Mouse (Mus musculus) stomach, embryonic 15.5 days (tissue): ENCODE results near the gene Fras1. TPM values are rescaled to one million over a fixed set of nuclear protein-coding genes. Genes with fewer than 3 reads are reported as not detected.

Experiments
- ATAC-seq: fragments of 200-750 bp; cut with Nextera tagmentation; 2 replicates; pipeline ENCODE4 v1.8.0; 2017; ENCODE audit warnings: low read depth, moderate number of reproducible peaks, moderate TSS enrichment; ENCODE audit not compliant: insufficient read depth, low FRiP score
- H3K27ac ChIP-seq: fragments of 300-500 bp; sonication (generic); 2 replicates; pipeline ENCODE4 v1.5.1; 2015; ENCODE audit warnings: mild to moderate bottlenecking, inconsistent platforms
- H3K27me3 ChIP-seq: fragments of 300-500 bp; sonication (generic); replicated peaks from 2 replicates; pipeline ENCODE4 v1.6.1; 2015; ENCODE audit warnings: inconsistent platforms
- H3K36me3 ChIP-seq: fragments of 300-500 bp; sonication (generic); 2 replicates; pipeline ENCODE4 v1.6.1; 2015; ENCODE audit warnings: inconsistent platforms
- H3K4me1 ChIP-seq: fragments of 300-500 bp; sonication (generic); 2 replicates; pipeline ENCODE4 v1.6.1; 2015; ENCODE audit warnings: inconsistent platforms
- H3K4me2 ChIP-seq: fragments of 300-500 bp; sonication (generic); 2 replicates; pipeline ENCODE4 v1.6.1; 2015; ENCODE audit warnings: mild to moderate bottlenecking, inconsistent platforms
- H3K4me3 ChIP-seq: fragments of 300-500 bp; sonication (generic); replicated peaks from 2 replicates; pipeline ENCODE4 v1.5.1; 2015; ENCODE audit warnings: inconsistent platforms
- H3K9ac ChIP-seq: fragments of 300-500 bp; sonication (generic); 2 replicates; pipeline ENCODE4 v1.6.1; 2015; ENCODE audit warnings: inconsistent platforms
- H3K9me3 ChIP-seq: fragments of 300-500 bp; sonication (generic); 2 replicates; pipeline ENCODE4 v1.6.1; 2016; ENCODE audit warnings: inconsistent platforms
- WGBS: fragments of 180-500 bp; shearing (Covaris S2); methylation state at CpG from one replicate; pipeline ENCODE4 v1.1.7; 2015; 5-methylcytosine and 5-hydroxymethylcytosine counted together
- polyA plus RNA-seq: library from polyadenylated mRNA; unstranded; fragments of >200 nt; fragmentation: Nextera tagmentation; extraction: Ambion mirVana; gene quantifications from 2 replicates; pipeline ENCODE4 v1.2.1, GENCODE M21; 2015

Fras1 gene
- polyA plus RNA-seq, 1 experiment from 2014 or later = 20.3 TPM

DNA sequence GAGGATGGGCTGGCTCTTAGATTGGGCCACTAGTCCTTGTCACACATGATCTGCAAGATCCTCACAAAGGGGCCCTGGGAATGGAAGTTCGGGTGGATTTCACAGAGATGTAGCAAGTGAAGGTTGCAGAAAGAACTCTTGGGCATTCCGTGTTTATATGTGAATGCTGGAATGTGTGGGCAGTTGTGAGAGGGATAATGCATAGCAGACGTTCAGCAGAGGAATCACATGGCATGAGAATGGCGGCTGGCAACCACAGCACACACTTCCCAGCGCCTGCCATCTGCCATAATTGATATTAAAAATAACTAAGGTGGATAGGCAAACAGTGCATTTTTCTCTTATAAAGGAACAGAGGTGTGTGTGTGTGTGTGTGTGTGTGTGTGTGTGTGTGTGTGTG, 234.3 kb downstream of the Fras1 start:
- Histone ChIP-seq H3K4me2 (no peak overlapping the region), H3K9ac (no peak overlapping the region), H3K36me3 (no peaks in the 10 kb centered on the region), H3K27ac (no peak overlapping the region), H3K4me3 (no peak overlapping the region), H3K4me1 (no peaks in the 10 kb centered on the region), H3K27me3 (no peaks in the 10 kb centered on the region), H3K9me3 (no peaks in the 10 kb centered on the region)
- WGBS = 70% methylated on average over 5 of the region's 5 CpGs
- no peak for ATAC-seq

DNA sequence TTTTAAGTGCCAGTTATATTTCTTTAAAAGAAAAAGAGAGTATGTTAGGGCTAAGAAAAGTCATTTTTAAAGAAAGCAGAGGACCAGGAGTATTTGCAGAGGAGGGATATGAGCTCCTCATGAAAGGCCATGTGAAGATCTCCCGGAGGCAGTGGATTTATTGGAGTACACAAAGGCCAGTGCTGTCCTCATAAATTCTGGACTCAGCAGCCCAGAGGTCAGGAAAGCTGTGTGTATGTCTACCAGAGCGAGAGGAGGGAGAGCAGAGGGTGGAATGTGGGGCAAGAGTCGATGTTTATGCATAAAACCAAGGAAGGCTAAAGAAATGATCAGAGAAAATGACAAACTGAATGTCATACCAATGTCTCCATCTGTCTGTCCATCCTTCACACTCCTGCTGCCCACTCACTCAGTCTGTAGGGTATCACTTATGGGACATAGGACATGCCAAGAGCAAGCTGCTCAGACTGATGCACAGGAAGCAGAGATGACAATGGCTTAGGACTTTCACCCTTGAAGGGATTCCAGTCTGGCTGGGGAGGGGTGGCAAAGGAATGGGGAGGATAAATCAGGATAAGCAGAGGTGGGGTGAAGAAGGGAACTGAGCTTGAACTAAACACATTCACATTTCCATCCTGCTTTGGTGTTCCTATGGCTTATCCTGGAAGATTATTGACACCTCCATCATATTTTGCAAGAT, 235.0 kb downstream of the Fras1 start:
- no peak for ATAC-seq
- WGBS = 60% methylated on average over 3 of the region's 3 CpGs

DNA sequence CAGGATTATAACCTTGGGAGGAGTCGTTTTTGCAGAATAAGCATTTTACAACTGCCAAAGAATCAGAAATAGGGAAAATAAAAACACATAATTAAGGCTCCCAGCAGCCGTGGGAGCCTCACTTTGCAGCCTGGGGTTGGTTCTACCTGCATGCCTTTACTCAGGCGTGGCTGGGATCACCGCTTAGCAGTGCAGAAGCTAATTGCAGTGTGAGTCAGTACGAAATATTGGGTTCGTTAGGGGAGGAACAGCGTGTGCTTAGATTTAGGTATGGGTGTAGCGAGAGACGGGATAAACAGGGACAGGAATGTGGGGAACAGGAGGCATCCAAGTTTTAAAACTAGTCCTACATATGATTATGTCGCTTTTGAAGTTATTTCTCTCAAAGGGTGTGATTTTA, 238.3 kb downstream of the Fras1 start:
- H3K9me3 ChIP-seq = no peaks in the 10 kb centered on the region

More for the DNA sequence above, 235.0 kb downstream of the Fras1 start:
- no peak overlapping the region for H3K9ac ChIP-seq
- no peaks in the 10 kb centered on the region for H3K36me3 ChIP-seq
- H3K27ac ChIP-seq = no peak overlapping the region
- H3K4me2 ChIP-seq = no peak overlapping the region
- H3K27me3 ChIP-seq = no peaks in the 10 kb centered on the region
- H3K9me3 ChIP-seq = no peaks in the 10 kb centered on the region
- H3K4me3 ChIP-seq = no peak overlapping the region
- no peaks in the 10 kb centered on the region for H3K4me1 ChIP-seq

DNA sequence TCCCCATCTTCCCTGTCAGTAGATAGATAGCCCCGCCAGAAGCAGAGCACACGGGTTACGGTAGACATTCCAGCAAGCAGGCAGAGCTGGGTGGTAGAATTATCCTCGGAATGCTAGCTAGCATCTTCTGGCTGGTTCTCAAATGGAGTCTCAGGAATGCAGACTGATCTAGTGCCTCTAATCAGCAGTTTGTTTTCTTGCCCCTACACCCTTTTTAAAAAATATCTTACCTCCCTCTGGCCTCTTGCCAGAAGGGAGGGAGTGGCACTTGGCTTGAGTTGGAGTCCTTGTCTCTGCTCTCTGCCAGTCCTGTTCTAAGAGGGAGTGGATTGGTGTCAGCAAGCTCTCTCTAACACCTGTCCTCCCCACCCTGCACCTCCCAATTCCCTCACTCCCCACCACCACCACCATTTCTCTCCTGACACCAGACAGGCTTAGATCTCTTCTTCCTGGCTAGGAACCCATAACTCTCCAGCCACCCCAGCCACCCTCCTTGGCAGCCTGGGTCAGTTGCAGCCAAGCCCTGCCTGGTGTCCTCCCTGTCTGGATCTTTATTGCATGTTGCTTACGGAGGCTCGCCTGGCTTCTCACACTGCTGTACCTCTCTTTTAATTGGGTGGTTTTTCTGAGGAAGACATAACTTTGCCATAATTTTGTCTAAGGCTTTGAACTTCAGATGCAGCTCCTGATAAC, 243.3 kb downstream of the Fras1 start:
- Histone ChIP-seq H3K27me3 (no peaks in the 10 kb centered on the region), H3K4me3 (no peak overlapping the region), H3K36me3 (no peaks in the 10 kb centered on the region), H3K9ac (no peak overlapping the region), H3K4me2 (no peak overlapping the region), H3K27ac (peak overlapping the region; percentile 26; the same call in 1 of the 2 replicates), H3K9me3 (no peaks in the 10 kb centered on the region), H3K4me1 (no peaks in the 10 kb centered on the region)
- WGBS = 30% methylated on average over 6 of the region's 6 CpGs
- ATAC-seq = peak; percentile 73

More for the DNA sequence above, 238.3 kb downstream of the Fras1 start:
- Histone ChIP-seq H3K27me3 (no peaks in the 10 kb centered on the region), H3K4me3 (no peak overlapping the region), H3K9ac (no peak overlapping the region), H3K4me2 (no peak overlapping the region), H3K36me3 (no peaks in the 10 kb centered on the region), H3K27ac (no peak overlapping the region), H3K4me1 (no peaks in the 10 kb centered on the region)
- WGBS = 76% methylated on average over 10 of the region's 10 CpGs
- no peak for ATAC-seq

DNA sequence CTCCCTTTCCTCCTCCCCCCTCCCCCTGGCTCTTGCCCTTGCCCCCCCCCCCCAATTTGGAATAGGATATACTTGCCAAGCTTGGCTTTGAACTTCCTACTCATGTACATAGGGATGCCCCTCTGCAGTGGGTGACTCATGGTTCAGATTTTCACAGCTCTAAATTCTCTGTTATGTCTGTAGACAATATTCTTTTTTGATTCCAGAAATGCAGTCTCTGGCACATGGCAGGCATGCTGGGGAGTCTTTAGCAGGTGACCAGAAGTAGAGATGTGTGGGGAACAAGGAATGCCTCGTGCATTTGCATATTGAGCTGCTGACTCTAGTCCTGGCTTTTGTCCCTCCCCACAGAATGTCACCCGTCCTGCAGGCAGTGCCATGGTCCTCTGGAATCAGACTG, 244.3 kb downstream of the Fras1 start:
- H3K36me3 ChIP-seq = no peaks in the 10 kb centered on the region
- WGBS = 56% methylated on average over 2 of the region's 2 CpGs
- ATAC-seq = no peak

DNA sequence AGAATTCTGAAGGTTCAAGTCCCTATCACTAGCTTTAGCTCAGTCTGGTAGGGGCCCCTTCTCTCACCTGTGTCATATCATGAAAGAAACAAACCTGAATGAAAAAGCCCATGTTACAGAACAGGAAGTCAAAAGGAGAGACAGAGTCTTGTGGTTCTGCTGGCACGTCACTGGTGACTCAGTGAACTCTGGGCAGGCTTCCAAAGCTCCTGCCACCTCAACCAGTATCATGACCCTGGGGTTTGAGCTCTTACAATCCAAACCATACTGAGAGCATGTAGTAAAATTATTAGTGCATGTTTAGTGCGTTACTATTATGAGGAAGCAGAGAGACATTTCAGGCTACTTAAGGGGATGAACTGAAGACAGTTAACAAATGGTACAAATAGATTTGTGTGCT, 246.5 kb downstream of the Fras1 start:
- Histone ChIP-seq H3K27me3 (no peaks in the 10 kb centered on the region), H3K4me3 (no peak overlapping the region), H3K9me3 (no peaks in the 10 kb centered on the region), H3K9ac (no peak overlapping the region), H3K4me2 (no peak overlapping the region), H3K4me1 (peaks cover 7% of the 10 kb centered on the region; the same call in 1 of the 2 replicates), H3K36me3 (no peaks in the 10 kb centered on the region), H3K27ac (no peak overlapping the region)
- WGBS = 69% methylated on average over 2 of the region's 2 CpGs
- ATAC-seq = no peak

More for the DNA sequence above, 244.3 kb downstream of the Fras1 start:
- Histone ChIP-seq H3K9me3 (no peaks in the 10 kb centered on the region), H3K4me1 (peaks cover 5% of the 10 kb centered on the region; the same call in 1 of the 2 replicates), H3K4me2 (no peak overlapping the region), H3K27me3 (no peaks in the 10 kb centered on the region), H3K4me3 (no peak overlapping the region), H3K27ac (no peak overlapping the region), H3K9ac (no peak overlapping the region)

DNA sequence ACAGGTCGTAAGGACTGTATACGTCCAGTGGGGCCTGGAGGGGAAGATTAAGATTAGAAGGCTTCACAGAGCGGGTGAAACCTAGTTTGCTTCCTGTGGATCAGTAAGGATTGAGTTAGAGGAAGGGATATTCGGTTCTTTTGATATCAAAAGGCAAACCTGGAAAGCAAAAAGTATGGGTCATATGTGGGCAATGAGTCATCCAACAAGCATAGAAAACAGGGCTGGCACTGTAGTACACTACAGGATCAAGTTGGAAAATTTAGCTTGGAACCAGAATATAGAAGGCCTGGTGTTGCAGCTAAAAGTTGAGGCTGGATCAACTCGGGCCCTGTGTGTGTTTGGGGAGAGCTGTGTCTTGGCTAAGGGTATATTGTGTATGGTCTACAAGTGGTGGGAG, 246.9 kb downstream of the Fras1 start:
- ATAC-seq = no peak
- H3K9ac ChIP-seq = no peak overlapping the region
- no peaks in the 10 kb centered on the region for H3K9me3 ChIP-seq

DNA sequence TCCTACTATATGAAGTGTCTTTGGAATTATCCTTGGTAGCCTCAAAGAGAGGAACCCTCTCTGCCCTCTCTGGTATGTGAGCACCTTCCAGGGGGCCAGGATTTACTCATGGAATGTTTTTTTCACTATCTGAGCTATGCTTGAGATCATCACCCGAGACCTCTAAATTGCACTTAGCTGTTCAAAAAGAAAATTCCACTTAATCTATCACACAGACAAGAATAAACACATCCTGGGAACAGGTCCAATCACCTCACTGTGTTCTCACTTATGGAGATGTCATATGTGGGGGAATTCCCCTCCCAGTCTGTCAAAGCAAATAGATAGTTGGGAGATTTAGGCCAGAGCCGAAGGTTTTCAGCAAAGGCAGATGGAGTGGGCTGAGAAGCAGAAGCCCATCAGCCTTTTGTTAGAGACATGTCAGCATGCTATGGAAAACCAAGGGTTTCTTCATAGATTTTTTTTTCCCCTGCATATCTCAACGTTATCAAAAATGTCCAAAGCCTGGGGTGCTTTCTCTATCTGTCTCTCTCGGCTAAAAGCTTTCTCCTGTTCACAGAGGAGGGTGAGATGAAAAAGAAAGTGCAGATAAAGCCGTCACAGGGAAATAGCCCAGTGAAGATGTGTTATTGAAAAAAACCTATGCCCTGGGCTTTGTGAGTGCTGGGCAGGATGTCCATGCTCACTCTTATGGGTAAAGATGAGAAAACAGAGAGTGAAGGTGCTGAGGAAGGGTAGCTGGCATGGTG, 249.0 kb downstream of the Fras1 start:
- Histone ChIP-seq H3K27me3 (no peaks in the 10 kb centered on the region), H3K36me3 (no peaks in the 10 kb centered on the region), H3K27ac (peak overlapping the region; percentile 38; the same call in 1 of the 2 replicates), H3K4me3 (no peak overlapping the region), H3K4me2 (no peak overlapping the region), H3K9ac (no peak overlapping the region), H3K4me1 (peaks cover 7% of the 10 kb centered on the region; the same call in 1 of the 2 replicates), H3K9me3 (no peaks in the 10 kb centered on the region)
- 23% methylated on average over 5 of the region's 5 CpGs for WGBS
- peak; percentile 39; the same call in 1 of the 2 replicates for ATAC-seq

More for the DNA sequence above, 246.9 kb downstream of the Fras1 start:
- Histone ChIP-seq H3K4me3 (no peak overlapping the region), H3K27ac (no peak overlapping the region), H3K27me3 (no peaks in the 10 kb centered on the region), H3K4me1 (peaks cover 7% of the 10 kb centered on the region; the same call in 1 of the 2 replicates), H3K36me3 (no peaks in the 10 kb centered on the region), H3K4me2 (no peak overlapping the region)
- 79% methylated on average over 5 of the region's 5 CpGs for WGBS

DNA sequence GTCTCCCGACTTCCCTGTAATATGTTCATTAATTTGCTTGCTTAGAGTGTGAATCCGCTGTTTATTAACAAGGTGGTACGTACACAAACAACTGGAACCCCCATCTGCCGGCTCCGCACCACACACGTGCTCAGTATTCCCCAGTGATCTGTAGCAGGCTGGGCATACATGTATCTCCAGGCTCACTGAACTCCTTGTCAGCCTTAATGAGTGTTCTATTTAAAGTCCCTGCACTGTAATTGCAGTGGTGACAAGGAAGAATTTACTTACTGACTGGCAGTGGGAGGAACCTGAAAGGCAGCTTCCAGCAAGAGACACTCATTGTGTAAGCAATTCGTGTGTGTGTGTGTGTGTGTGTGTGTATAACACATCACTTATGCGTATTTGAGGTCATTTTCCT, 256.1 kb downstream of the Fras1 start:
- no peak overlapping the region for H3K27ac ChIP-seq
- no peak overlapping the region for H3K4me2 ChIP-seq
- no peak overlapping the region for H3K4me3 ChIP-seq
- no peaks in the 10 kb centered on the region for H3K27me3 ChIP-seq
- no peaks in the 10 kb centered on the region for H3K4me1 ChIP-seq
- no peak for ATAC-seq
- H3K36me3 ChIP-seq = no peaks in the 10 kb centered on the region
- H3K9ac ChIP-seq = no peak overlapping the region
- WGBS = 66% methylated on average over 8 of the region's 8 CpGs
- no peaks in the 10 kb centered on the region for H3K9me3 ChIP-seq

DNA sequence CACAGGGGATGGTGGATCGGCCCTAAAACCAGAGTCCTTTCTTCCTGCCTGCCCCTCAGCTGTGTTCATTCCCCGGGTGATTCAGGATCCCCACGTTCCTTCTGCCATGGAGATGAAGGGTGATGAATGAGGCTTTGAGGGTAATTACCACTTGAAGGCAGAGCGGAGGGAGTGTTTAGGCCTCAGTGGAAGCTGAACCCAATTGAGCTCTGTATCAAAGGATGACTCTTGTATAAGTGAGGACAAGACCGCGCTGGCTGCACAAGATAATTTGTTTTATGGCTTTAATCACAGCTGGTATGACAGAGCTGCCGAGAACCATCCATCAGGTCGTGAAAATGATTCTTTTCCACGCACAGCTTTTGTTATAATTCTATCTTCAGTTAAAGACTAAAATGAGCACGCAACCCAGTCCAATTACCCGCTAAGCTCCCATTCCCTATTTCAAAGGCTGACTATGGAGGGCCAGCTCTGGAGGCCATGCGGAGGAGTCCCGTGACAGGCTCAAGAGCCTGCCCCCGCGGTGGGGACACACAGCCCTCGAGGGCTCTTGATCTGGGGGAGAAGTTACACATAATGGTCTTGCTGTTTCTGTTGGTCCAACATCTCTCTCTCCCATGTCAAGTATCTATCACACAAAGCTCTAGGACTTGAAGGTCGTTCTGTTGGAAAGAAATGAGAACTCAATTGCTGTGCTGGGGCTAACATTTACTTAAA, 261.5 kb downstream of the Fras1 start:
- Histone ChIP-seq H3K4me1 (no peaks in the 10 kb centered on the region), H3K9ac (no peak overlapping the region), H3K4me3 (no peak overlapping the region), H3K36me3 (no peaks in the 10 kb centered on the region), H3K9me3 (no peaks in the 10 kb centered on the region), H3K4me2 (no peak overlapping the region), H3K27ac (no peak overlapping the region), H3K27me3 (no peaks in the 10 kb centered on the region)
- no peak for ATAC-seq
- 70% methylated on average over 17 of the region's 17 CpGs for WGBS

DNA sequence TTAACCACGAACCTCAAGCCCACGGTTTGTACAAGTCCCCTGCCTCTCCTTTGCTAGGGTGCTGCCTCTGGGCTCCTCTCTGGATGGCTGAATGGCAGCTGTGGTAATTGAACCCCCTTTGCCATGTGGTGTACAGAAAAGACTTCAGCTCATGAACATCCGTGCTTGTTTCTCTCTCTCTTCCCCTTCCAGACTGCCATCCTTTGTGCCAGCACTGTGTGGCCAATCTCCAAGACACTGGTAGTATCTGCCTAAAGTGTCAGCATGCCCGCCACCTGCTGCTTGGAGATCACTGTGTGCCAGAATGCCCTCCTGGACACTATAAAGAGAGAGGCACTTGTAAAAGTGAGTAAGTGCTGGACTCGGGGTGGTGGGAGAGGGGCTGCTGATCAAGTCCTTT, 262.1 kb downstream of the Fras1 start:
- H3K4me2 ChIP-seq = no peak overlapping the region
- H3K4me3 ChIP-seq = no peak overlapping the region
- H3K27ac ChIP-seq = no peak overlapping the region
- no peaks in the 10 kb centered on the region for H3K27me3 ChIP-seq
- no peaks in the 10 kb centered on the region for H3K36me3 ChIP-seq
- 83% methylated on average over 5 of the region's 5 CpGs for WGBS
- H3K4me1 ChIP-seq = no peaks in the 10 kb centered on the region
- H3K9me3 ChIP-seq = no peaks in the 10 kb centered on the region
- ATAC-seq = no peak
- H3K9ac ChIP-seq = no peak overlapping the region
